Mouse (Mus musculus) hindbrain, embryonic 11.5 days (tissue): ENCODE data around the gene Enpep. TPM values are rescaled to one million over a fixed set of nuclear protein-coding genes. Genes with fewer than 3 reads are reported as not detected.

Experiments used
- ATAC-seq: fragments of 200-750 bp; cut with Nextera tagmentation; 2 replicates; pipeline ENCODE4 v1.8.0; 2017; ENCODE audit warnings: mild to moderate bottlenecking, moderate TSS enrichment, moderate library complexity; ENCODE audit not compliant: low FRiP score
- DNase-seq: peaks from one replicate; pipeline ENCODE4 v3.0.0-alpha.2; 2015; ENCODE audit warnings: low spot score
- H3K27ac ChIP-seq: fragments of 300-500 bp; sonication (generic); 2 replicates; pipeline ENCODE4 v1.5.1; 2014; ENCODE audit warnings: mild to moderate bottlenecking, low read depth, low read length
- H3K27me3 ChIP-seq: fragments of 300-500 bp; sonication (generic); 2 replicates; pipeline ENCODE4 v1.6.1; 2014; ENCODE audit warnings: mild to moderate bottlenecking, low read length, moderate library complexity, mixed read lengths; ENCODE audit not compliant: control insufficient read depth, insufficient read depth
- H3K36me3 ChIP-seq: fragments of 300-500 bp; sonication (generic); 2 replicates; pipeline ENCODE4 v1.6.1; 2014; ENCODE audit warnings: mild to moderate bottlenecking, low read length, moderate library complexity, mixed read lengths; ENCODE audit not compliant: control insufficient read depth, insufficient read depth
- H3K4me1 ChIP-seq: fragments of 300-500 bp; sonication (generic); replicated peaks from 2 replicates; pipeline ENCODE4 v1.6.1; 2014; ENCODE audit warnings: low read length, mixed read lengths; ENCODE audit not compliant: control insufficient read depth, insufficient read depth
- H3K4me2 ChIP-seq: fragments of 300-500 bp; sonication (generic); replicated peaks from 2 replicates; pipeline ENCODE4 v1.6.1; 2014; ENCODE audit warnings: mild to moderate bottlenecking, low read depth, low read length
- H3K4me3 ChIP-seq: fragments of 300-500 bp; sonication (generic); 2 replicates; pipeline ENCODE4 v1.5.1; 2014; ENCODE audit warnings: low read depth, low read length
- H3K9ac ChIP-seq: fragments of 300-500 bp; sonication (generic); 2 replicates; pipeline ENCODE4 v1.6.1; 2014; ENCODE audit warnings: low read depth, low read length
- H3K9me3 ChIP-seq: fragments of 300-500 bp; sonication (generic); 2 replicates; pipeline ENCODE4 v1.6.1; 2016; ENCODE audit warnings: low read length; ENCODE audit not compliant: control insufficient read depth
- WGBS: fragments of 180-500 bp; shearing (Covaris S2); extraction: QIAGEN DNeasy Blood & Tissue Kit; methylation state at CpG from one replicate; pipeline ENCODE4 v1.1.7; 2014; 5-methylcytosine and 5-hydroxymethylcytosine counted together
- polyA plus RNA-seq: library from polyadenylated mRNA; unstranded; fragments of >200 nt; fragmentation: Nextera tagmentation; extraction: Ambion mirVana; gene quantifications from 2 replicates; pipeline ENCODE4 v1.2.1, GENCODE M21; 2014

Gene Enpep
- polyA plus RNA-seq, 1 experiment from 2014 or later, result 0.49 TPM

DNA sequence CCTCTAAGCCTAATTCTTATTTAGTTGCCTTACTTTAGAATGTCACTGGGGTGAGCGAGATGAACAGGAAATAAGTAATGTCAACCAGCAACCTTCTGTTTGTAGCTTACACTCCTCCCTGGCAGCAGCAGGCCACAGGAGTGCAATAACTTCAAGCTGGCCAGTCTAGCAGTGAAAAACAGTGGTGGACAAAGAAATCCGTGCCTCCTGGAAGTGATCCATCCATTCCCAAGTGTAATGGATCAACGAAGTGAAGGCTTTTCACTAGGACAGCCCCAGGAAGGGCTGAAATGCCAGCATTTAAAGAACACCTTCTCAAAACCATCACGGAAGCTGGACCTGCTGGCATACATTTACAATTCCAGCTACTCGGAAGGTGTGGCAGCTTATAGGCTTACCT, 48.2 kb downstream of the Enpep start:
- H3K27ac ChIP-seq, result no peak overlapping the region
- no peaks in the 10 kb centered on the region for H3K4me1 ChIP-seq
- no peaks in the 10 kb centered on the region for H3K36me3 ChIP-seq
- 82% methylated on average over 5 of the region's 5 CpGs for WGBS
- no peak overlapping the region for H3K4me2 ChIP-seq
- no peak overlapping the region for H3K4me3 ChIP-seq
- H3K27me3 ChIP-seq, result no peaks in the 10 kb centered on the region
- H3K9me3 ChIP-seq, result no peaks in the 10 kb centered on the region
- ATAC-seq (no peak), DNase-seq (no peak)
- H3K9ac ChIP-seq, result no peak overlapping the region

DNA sequence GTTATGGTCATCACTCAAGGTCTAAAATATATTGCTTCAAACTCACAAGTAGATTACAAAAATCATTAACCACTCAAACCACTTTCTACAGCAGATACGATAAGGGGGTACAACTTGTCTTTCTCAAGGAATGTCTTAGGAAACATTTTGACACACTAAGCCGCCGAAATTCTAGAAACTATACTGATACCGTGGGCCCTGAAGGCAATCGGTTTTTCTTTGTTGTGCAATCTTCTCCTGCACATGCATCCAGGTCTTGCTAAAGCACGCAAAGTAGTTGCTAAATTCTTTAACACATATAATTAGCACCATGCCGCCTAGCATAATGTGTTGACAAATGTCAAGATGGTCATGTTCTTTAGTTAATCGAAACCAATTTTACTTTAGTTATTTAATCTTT, 53.1 kb downstream of the Enpep start:
- no peak overlapping the region for H3K9ac ChIP-seq
- ATAC-seq, result no peak
- no peaks in the 10 kb centered on the region for H3K36me3 ChIP-seq
- H3K27ac ChIP-seq, result no peak overlapping the region
- DNase-seq, result no peak
- H3K27me3 ChIP-seq, result no peaks in the 10 kb centered on the region
- H3K4me1 ChIP-seq, result no peaks in the 10 kb centered on the region
- H3K9me3 ChIP-seq, result no peaks in the 10 kb centered on the region
- H3K4me3 ChIP-seq, result no peak overlapping the region
- no peak overlapping the region for H3K4me2 ChIP-seq
- 95% methylated on average over 8 of the region's 8 CpGs for WGBS

DNA sequence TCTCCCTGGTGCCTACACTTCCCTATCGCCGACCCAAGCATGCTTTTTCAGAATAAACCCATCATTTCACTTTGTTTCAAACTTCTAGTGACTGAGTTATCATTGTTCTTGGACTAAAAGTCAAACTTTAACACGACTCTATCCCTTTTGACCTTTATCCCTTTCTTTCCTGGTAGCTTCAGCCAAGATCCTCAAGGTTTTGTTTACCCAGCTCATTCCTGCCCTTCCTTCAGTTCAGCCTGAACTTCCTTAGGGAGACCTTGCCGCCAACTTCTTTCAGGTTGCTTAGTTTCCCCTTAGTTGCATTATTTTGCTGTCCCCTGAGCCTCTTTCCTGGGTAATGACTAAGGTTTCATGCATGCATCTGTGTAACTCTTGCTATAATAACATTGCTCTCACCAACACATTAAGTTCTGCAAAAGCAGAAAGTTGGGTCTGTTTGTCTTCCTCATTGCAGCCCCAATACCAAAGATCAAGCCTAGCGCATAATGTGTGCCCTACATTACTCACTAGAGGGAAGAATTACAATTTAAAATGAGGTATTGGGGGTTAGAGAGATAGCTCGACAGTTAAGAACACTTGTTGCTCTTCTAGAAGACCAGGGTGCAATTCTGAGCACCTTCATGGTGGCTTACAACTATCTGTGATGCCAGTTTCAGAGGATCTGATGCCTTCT, 59.2 kb downstream of the Enpep start:
- Histone ChIP-seq H3K27me3 (no peaks in the 10 kb centered on the region), H3K9ac (no peak overlapping the region), H3K27ac (no peak overlapping the region), H3K4me2 (no peak overlapping the region), H3K4me1 (no peaks in the 10 kb centered on the region), H3K4me3 (no peak overlapping the region), H3K36me3 (no peaks in the 10 kb centered on the region), H3K9me3 (no peaks in the 10 kb centered on the region)
- 71% methylated on average over 6 of the region's 6 CpGs for WGBS
- DNase-seq (no peak), ATAC-seq (no peak)

DNA sequence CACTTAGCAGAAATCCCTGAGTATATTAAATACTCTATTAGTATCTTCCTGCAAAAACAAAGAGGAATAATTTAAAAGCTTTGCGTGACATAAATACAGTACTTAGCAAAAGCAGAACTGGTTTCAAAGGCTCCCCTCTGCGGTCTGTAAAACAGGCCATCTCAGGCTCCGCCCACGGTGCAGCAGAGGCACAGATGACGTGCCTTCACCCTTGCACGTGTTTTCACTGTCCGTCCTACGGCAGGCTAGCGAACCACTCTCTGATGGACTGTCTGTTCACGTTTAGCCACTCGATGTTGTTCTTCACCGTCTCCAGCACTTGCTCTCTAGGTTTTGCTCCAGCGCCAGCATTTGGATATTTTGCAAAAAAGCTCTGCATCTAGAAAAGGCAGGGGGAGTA, 62.5 kb downstream of the Enpep start:
- 63% methylated on average over 13 of the region's 13 CpGs for WGBS
- H3K4me2 ChIP-seq, result no peak overlapping the region

DNA sequence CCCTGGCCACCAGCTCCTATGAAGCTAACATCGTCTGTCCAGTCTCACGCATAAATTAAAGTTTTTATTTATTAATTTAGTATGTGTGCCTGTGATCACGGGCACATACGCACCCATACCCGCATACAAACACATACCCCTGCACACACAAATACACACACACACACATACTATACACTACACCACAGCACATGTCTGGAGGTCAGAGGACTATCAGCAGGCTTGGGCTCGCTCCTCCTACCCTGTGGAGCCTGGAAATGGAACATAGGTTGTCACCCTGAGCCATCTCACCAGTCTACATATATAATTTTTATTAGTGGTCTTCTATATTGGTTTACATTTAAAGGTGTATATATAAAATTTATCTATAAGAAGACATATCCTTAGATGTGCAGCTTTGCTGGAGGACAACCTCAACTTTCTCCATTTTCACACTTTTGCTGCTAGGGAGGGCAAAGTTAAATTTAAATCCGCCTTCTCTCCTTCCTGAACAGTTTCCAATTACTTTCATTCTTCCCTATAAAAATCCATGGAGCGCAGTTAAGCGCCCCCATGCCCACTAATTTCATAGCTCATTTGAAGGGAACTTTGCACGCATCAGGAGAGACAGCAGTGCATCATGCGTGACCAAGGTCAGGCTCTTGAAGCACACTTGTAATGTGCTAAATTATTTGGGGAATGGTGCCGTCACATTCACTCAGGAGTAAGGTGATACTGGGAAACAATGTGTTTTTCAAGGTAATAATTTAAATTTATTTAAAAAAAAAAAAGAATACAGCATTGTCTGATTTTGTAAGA, 63.4 kb downstream of the Enpep start:
- Histone ChIP-seq H3K36me3 (no peaks in the 10 kb centered on the region), H3K4me1 (no peaks in the 10 kb centered on the region), H3K27me3 (no peaks in the 10 kb centered on the region), H3K27ac (no peak overlapping the region), H3K4me2 (no peak overlapping the region), H3K9me3 (no peaks in the 10 kb centered on the region), H3K9ac (no peak overlapping the region), H3K4me3 (no peak overlapping the region)
- 90% methylated on average over 12 of the region's 12 CpGs for WGBS
- DNase-seq (no peak), ATAC-seq (no peak)

More for the DNA sequence above, 62.5 kb downstream of the Enpep start:
- no peak overlapping the region for H3K27ac ChIP-seq
- no peaks in the 10 kb centered on the region for H3K27me3 ChIP-seq
- no peak overlapping the region for H3K4me3 ChIP-seq
- H3K9ac ChIP-seq, result no peak overlapping the region
- DNase-seq (no peak), ATAC-seq (no peak)
- no peaks in the 10 kb centered on the region for H3K4me1 ChIP-seq
- H3K9me3 ChIP-seq, result no peaks in the 10 kb centered on the region
- no peaks in the 10 kb centered on the region for H3K36me3 ChIP-seq

DNA sequence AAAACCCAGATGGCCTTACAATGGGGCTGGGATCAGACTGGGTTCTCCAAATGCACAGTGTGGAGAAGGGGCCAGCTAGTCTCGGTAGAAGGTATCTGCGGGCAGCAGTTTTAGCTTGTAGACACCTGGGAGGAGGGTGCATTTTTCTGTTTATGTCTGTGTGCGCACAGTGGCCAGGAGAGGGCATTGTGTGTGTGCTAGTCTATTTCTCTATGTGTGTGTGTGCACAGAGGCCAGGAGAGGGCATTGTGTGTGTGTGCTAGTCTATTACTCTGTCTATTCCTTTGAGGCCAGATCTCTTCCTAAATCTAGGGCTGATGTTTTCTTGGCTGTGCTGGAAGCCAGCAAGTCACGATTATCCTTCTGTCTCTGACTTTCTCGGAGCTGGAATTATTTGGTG, 74.0 kb downstream of the Enpep start:
- Histone ChIP-seq H3K9ac (no peak overlapping the region), H3K27me3 (no peaks in the 10 kb centered on the region), H3K9me3 (no peaks in the 10 kb centered on the region), H3K4me1 (no peaks in the 10 kb centered on the region), H3K27ac (no peak overlapping the region), H3K4me3 (no peak overlapping the region), H3K4me2 (no peak overlapping the region), H3K36me3 (no peaks in the 10 kb centered on the region)
- ATAC-seq (no peak), DNase-seq (no peak)
- 90% methylated on average over 5 of the region's 5 CpGs for WGBS

DNA sequence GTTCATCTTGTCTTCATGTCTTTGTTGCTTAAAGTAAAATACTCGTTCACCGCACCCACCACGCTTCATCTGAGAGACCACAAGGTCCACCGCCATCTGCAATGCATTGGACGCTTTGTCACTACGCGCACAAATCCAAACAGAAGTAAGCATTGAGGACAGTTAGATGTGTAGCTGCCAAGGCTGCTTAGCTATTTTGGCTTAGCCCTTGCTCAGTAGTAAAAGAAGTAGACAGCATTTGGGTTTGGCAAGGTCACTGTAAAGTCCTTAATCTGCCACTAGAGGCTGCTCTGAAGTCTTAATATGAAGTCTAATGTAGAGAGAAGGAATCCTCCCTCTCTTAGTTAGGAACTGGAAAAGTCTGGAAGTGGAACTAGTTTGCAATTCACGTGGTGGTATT, 75.8 kb downstream of the Enpep start:
- no peak overlapping the region for H3K9ac ChIP-seq
- WGBS, result 62% methylated on average over 8 of the region's 8 CpGs
- H3K9me3 ChIP-seq, result no peaks in the 10 kb centered on the region
- H3K27ac ChIP-seq, result no peak overlapping the region
- ATAC-seq, result no peak
- H3K36me3 ChIP-seq, result no peaks in the 10 kb centered on the region
- H3K4me2 ChIP-seq, result peak overlapping the region; percentile 39
- H3K4me3 ChIP-seq, result no peak overlapping the region
- no peaks in the 10 kb centered on the region for H3K4me1 ChIP-seq
- H3K27me3 ChIP-seq, result no peaks in the 10 kb centered on the region
- peak; percentile 23 for DNase-seq

DNA sequence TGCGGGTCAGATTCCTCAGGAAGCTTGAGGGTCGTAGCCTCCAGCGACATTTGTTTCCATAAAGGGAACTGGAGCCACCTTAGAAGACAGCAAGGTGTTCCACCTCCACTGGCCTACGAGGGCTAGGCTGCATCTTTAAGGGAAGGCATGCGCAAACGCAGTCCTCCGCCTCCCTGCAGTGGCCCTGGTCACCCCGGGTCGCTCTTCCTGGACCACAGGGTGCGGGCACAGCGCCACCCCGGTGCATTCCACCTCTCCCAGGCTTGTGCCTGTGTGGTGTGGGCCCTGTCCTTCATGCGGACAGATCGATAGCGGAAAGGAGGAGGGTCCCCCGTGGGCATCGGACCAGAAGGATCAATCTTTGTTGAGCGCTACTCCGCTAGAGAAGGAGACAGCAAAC, 76.2 kb downstream of the Enpep start:
- peak overlapping the region; percentile 17; the same call in 1 of the 2 replicates for H3K4me3 ChIP-seq
- no peaks in the 10 kb centered on the region for H3K4me1 ChIP-seq
- no peak overlapping the region for H3K27ac ChIP-seq
- no peaks in the 10 kb centered on the region for H3K36me3 ChIP-seq
- no peak for ATAC-seq
- H3K9ac ChIP-seq, result 0 out of 2 replicates have a peak overlapping the region, but pooled peaks have one; percentile 2
- H3K27me3 ChIP-seq, result no peaks in the 10 kb centered on the region
- WGBS, result 55% methylated on average over 19 of the region's 19 CpGs
- H3K9me3 ChIP-seq, result no peaks in the 10 kb centered on the region
- DNase-seq, result peak; percentile 12
- H3K4me2 ChIP-seq, result peak overlapping the region; percentile 39

DNA sequence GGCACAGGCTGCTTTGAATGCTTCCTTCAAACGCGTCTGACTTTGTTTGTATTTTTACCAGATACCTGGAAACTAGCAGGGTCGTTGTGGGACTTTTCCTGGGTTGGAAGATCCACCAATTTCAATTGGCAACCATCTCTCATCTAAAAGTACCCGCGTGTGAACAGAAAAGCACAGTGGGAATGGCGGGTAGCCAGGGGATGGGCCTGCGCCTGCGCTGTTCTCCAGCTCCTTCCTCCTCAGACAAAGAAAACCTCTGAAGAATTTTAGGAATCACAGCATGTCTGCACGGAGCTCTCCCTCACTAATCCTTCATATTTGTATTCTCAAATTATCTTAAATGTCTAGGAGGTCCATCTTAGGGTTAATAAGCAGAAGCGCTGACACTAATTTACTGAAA, 78.3 kb downstream of the Enpep start:
- no peaks in the 10 kb centered on the region for H3K27me3 ChIP-seq
- H3K4me2 ChIP-seq, result no peak overlapping the region
- H3K36me3 ChIP-seq, result no peaks in the 10 kb centered on the region
- ATAC-seq (no peak), DNase-seq (no peak)
- no peak overlapping the region for H3K27ac ChIP-seq
- no peaks in the 10 kb centered on the region for H3K9me3 ChIP-seq
- 52% methylated on average over 10 of the region's 10 CpGs for WGBS
- H3K4me1 ChIP-seq, result no peaks in the 10 kb centered on the region
- H3K9ac ChIP-seq, result no peak overlapping the region
- no peak overlapping the region for H3K4me3 ChIP-seq
